Mouse (Mus musculus) midbrain, embryonic 10.5 days (tissue): ENCODE data around the gene Azin2. TPM values are rescaled to one million over a fixed set of nuclear protein-coding genes. Genes with fewer than 3 reads are reported as not detected.
A peak's percentile ranks its signal among the peaks of the same experiment; 100 is the strongest.

Source experiments
- DNase-seq: peaks from one replicate; pipeline ENCODE4 v3.0.0-alpha.2; 2017; ENCODE audit warnings: low spot score
- H3K27ac ChIP-seq: fragments of 300-500 bp; sonication (generic); replicated peaks from 2 replicates; pipeline ENCODE4 v1.5.1; 2016; ENCODE audit warnings: mild to moderate bottlenecking
- H3K27me3 ChIP-seq: fragments of 300-500 bp; sonication (generic); 2 replicates; pipeline ENCODE4 v1.6.1; 2016; ENCODE audit warnings: low read depth, mild to moderate bottlenecking; ENCODE audit not compliant: poor library complexity, severe bottlenecking
- H3K36me3 ChIP-seq: fragments of 300-500 bp; sonication (generic); 2 replicates; pipeline ENCODE4 v1.6.1; 2016; ENCODE audit warnings: mild to moderate bottlenecking, moderate library complexity
- H3K4me1 ChIP-seq: fragments of 300-500 bp; sonication (generic); 2 replicates; pipeline ENCODE4 v1.6.1; 2016
- H3K4me3 ChIP-seq: fragments of 300-500 bp; sonication (generic); 2 replicates; pipeline ENCODE4 v1.5.1; 2016; ENCODE audit warnings: mild to moderate bottlenecking, moderate library complexity
- H3K9me3 ChIP-seq: fragments of 300-500 bp; sonication (generic); replicated peaks from 2 replicates; pipeline ENCODE4 v1.6.1; 2016; ENCODE audit warnings: mild to moderate bottlenecking
- WGBS: fragments of 180-500 bp; shearing (Covaris S2); methylation state at CpG from one replicate; pipeline ENCODE4 v1.1.7; 2016; 5-methylcytosine and 5-hydroxymethylcytosine counted together
- polyA plus RNA-seq: library from polyadenylated mRNA; unstranded; fragments of >200 nt; fragmentation: Nextera tagmentation; extraction: Ambion mirVana; gene quantifications from 2 replicates; pipeline ENCODE4 v1.2.1, GENCODE M21; 2016

Azin2 gene
- polyA plus RNA-seq, 1 experiment from 2014 or later = 11.1 TPM

DNA sequence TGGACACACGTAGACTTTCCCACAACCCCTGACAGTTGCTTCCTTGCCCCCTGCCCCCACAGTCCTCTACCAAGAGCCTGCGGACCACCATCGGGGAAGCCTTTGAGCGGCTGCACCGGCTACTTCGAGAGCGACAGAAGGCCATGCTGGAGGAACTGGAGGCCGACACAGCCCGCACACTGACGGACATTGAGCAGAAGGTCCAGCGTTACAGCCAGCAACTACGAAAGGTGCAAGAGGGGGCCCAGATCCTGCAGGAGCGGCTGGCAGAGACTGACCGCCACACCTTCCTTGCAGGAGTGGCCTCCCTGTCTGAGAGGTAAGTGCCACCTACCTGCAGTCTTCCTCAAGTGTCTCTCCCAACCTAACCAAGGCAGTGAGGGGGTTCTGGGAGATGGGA is 61.8 kb downstream of the Azin2 start:
- Histone ChIP-seq H3K36me3 (peaks cover 20% of the 10 kb centered on the region), H3K27ac (peak overlapping the region; percentile 28; the same call in 1 of the 2 replicates), H3K9me3 (no peaks in the 10 kb centered on the region), H3K4me1 (peaks cover 52% of the 10 kb centered on the region), H3K27me3 (no peaks in the 10 kb centered on the region), H3K4me3 (no peak overlapping the region)
- WGBS = 79% methylated on average over 14 of the region's 14 CpGs
- no peak for DNase-seq

DNA sequence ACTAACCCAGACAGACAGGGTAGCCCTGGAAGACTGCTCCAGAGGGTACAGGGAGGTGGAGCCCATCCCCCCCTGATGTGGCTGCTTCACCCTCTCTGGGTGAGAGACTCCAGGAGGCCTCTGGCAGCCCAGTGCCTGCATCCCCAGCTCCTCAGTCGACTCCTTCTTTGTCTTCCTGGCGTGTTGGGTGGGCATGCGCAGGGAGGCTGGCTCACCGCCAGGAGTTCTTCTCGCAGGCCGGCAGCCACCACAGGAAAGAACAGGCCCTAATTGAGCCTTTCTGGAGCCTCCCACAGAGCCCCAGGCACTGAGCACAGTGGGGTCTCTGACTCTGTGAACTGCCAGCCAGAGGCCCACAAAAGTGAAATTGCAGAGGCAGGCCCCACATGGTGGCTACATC is 62.9 kb downstream of the Azin2 start:
- no peaks in the 10 kb centered on the region for H3K27me3 ChIP-seq
- WGBS = 6% methylated on average over 6 of the region's 6 CpGs
- peaks cover 20% of the 10 kb centered on the region for H3K36me3 ChIP-seq
- no peaks in the 10 kb centered on the region for H3K9me3 ChIP-seq
- 0 out of 2 replicates have a peak overlapping the region, but pooled peaks have one; percentile 25 for H3K4me3 ChIP-seq
- H3K27ac ChIP-seq = peak overlapping the region; percentile 86
- DNase-seq = peak; percentile 65
- H3K4me1 ChIP-seq = peaks cover 43% of the 10 kb centered on the region

DNA sequence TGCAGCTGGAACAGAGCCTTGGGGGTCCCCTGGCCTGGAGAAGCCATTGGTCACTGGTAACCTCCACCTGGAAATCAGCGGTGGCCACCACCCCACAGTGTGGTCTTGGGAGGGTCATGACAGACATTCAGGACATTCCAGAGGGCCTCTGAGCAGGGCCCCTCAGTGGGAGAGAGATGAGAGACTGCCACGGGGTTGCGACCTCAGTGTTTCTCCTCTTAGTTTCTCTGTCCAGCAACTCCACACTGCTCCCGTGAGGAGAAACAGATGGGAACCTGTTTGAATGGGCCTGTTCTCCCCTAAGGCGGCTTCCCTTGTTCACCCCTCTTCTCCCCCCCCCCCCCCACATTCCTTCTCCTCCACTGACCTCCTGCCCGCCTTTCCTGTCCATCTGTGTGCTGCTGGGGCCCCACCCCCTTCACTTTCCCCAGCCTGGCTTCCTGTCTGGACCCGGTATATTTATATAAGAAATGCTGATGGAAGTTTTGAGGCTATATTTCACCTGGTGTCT is 64.3 kb downstream of the Azin2 start:
- H3K9me3 ChIP-seq = no peaks in the 10 kb centered on the region
- DNase-seq = peak; percentile 54
- peak overlapping the region; percentile 6 for H3K27ac ChIP-seq
- no peaks in the 10 kb centered on the region for H3K27me3 ChIP-seq
- H3K4me1 ChIP-seq = peaks cover 36% of the 10 kb centered on the region
- H3K4me3 ChIP-seq = no peak overlapping the region
- WGBS = 31% methylated on average over 7 of the region's 7 CpGs
- H3K36me3 ChIP-seq = peaks cover 15% of the 10 kb centered on the region

DNA sequence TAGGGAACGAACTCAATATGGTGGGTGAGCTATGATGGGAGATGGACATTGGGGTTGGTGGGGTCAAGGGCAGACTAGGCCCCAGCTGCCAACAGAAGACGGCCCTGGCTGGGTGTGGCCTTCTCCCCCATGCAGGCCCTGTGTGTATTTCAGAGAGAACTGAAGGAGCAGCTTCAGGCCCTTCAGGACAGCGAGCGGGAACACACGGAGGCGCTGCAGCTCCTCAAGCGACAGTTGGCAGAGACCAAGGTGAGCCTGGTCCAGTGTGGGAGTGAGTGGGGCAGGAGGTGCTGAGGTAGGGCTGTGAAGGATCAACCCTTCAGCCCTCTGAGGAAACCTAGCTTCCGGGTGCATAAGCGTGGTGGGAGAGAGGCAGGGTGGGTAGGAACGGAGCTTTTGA is 65.6 kb downstream of the Azin2 start:
- Histone ChIP-seq H3K36me3 (peaks cover 7% of the 10 kb centered on the region), H3K4me1 (peaks cover 45% of the 10 kb centered on the region), H3K27ac (no peak overlapping the region), H3K9me3 (no peaks in the 10 kb centered on the region), H3K27me3 (no peaks in the 10 kb centered on the region), H3K4me3 (no peak overlapping the region)
- no peak for DNase-seq
- WGBS = 94% methylated on average over 10 of the region's 10 CpGs

DNA sequence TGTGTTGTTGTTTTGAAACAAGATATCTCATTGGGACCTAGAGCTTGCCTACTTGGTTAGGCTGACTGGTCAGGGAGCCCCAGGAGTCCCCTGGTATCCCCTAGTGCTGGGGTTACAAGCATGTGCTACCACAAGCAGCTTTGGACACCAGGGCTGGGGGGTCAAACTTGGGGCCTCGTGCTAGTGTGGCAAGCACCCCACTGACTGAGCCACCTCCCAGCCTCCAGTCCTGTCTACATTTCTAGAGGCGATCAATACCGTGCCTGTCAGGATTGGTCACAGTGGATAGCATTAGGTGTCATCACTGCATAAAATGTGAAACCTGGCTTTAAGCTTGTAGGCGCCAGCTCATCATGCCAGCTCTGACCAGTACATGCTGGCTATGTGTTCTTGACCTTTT is 66.4 kb downstream of the Azin2 start:
- peaks cover 5% of the 10 kb centered on the region for H3K36me3 ChIP-seq
- H3K4me1 ChIP-seq = peaks cover 45% of the 10 kb centered on the region
- no peak overlapping the region for H3K4me3 ChIP-seq
- 93% methylated on average over 4 of the region's 4 CpGs for WGBS
- H3K9me3 ChIP-seq = no peaks in the 10 kb centered on the region
- H3K27me3 ChIP-seq = no peaks in the 10 kb centered on the region
- no peak for DNase-seq
- no peak overlapping the region for H3K27ac ChIP-seq

DNA sequence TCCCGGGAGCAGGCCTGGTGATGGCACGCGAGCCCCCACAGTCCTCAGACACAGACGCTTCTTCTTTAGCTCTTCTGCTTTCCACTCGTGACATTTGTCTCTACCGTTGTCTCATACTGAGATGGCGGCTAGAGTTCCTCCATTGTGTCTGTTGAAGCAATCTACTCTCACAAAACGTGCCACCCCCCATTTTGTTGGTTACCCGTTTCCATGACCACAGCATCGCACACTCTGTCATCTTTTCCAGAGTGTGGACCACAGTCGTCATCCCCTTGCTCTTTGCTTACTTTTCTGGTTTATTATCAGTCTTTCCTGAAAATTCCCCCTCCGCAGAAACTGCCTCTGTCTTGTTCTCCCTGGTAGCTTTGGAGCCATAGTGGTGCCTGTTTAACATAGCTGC is 68.1 kb downstream of the Azin2 start:
- no peak overlapping the region for H3K4me3 ChIP-seq
- H3K4me1 ChIP-seq = peaks cover 29% of the 10 kb centered on the region
- no peak for DNase-seq
- no peak overlapping the region for H3K27ac ChIP-seq
- H3K9me3 ChIP-seq = no peaks in the 10 kb centered on the region
- WGBS = 83% methylated on average over 12 of the region's 12 CpGs
- no peaks in the 10 kb centered on the region for H3K36me3 ChIP-seq
- H3K27me3 ChIP-seq = no peaks in the 10 kb centered on the region

DNA sequence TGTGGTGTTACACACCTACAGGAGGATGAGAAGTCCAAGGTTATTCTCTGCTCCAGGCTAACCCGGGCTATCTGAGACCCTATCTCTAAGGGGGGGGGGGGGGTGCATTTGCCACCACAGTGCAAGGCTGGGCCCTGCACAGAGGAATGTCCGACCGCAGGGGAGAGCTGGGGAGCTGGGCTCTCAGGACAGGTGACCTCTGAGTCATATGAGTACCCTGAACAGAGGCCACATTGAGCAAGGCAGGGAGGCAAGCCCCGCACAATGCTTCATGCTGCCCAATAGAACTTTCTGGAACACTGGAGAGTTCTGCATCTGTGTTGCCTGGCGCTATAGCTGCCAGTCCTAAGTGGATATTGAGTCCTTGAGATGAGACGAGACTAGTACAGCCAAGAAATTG is 70.1 kb downstream of the Azin2 start:
- Histone ChIP-seq H3K4me1 (peaks cover 24% of the 10 kb centered on the region), H3K27me3 (no peaks in the 10 kb centered on the region), H3K36me3 (no peaks in the 10 kb centered on the region), H3K27ac (no peak overlapping the region), H3K9me3 (no peaks in the 10 kb centered on the region), H3K4me3 (no peak overlapping the region)
- 83% methylated on average over 6 of the region's 6 CpGs for WGBS
- DNase-seq = no peak

DNA sequence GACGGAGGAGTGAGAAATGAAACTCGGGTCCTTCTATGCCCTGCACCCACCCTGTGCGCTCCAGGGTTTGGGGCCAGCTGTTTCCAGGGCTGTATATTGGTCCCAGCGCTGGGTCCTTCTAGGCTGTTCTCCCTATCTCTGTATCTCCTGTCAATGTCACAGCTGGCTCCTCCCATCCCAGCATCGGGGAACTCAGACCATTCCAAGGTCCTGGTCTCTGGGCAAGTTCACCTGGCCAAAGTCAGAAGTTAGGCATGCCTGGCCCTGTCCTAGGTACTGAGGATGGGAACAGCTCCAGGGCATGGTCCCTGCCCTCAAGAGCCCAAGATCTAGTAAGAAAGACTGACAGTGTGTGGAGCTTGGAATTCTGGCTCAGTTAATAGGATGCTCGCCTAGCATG is 70.5 kb downstream of the Azin2 start:
- Histone ChIP-seq H3K4me3 (no peak overlapping the region), H3K9me3 (no peaks in the 10 kb centered on the region), H3K36me3 (no peaks in the 10 kb centered on the region), H3K27me3 (peaks cover 1% of the 10 kb centered on the region; the same call in 1 of the 2 replicates), H3K27ac (no peak overlapping the region), H3K4me1 (peaks cover 27% of the 10 kb centered on the region)
- 88% methylated on average over 6 of the region's 6 CpGs for WGBS
- no peak for DNase-seq

DNA sequence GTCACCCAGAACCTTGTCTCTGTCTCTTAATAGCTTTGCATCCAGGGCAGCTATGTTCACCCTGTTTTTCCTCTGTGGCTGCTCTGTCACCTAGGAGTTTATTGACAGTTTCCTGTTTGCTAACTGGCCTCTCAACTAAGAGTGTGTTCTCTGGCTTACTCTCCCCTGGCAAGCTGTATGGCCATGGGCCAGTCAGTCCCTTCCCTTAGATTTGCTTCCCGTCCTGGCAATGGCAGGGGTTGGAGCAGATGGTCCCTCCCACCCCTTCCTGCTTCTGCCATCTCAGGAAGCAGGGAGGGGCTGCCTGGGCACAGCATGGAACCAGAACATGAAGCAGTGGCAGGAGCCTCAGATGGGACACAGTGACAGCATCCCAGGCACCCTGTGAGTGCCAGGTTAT is 71.1 kb downstream of the Azin2 start:
- 35% methylated on average over 1 of the region's 1 CpGs for WGBS
- Histone ChIP-seq H3K4me3 (no peak overlapping the region), H3K27ac (no peak overlapping the region), H3K36me3 (no peaks in the 10 kb centered on the region), H3K27me3 (peaks cover 7% of the 10 kb centered on the region; the same call in 1 of the 2 replicates), H3K9me3 (no peaks in the 10 kb centered on the region), H3K4me1 (peaks cover 33% of the 10 kb centered on the region)
- no peak for DNase-seq

DNA sequence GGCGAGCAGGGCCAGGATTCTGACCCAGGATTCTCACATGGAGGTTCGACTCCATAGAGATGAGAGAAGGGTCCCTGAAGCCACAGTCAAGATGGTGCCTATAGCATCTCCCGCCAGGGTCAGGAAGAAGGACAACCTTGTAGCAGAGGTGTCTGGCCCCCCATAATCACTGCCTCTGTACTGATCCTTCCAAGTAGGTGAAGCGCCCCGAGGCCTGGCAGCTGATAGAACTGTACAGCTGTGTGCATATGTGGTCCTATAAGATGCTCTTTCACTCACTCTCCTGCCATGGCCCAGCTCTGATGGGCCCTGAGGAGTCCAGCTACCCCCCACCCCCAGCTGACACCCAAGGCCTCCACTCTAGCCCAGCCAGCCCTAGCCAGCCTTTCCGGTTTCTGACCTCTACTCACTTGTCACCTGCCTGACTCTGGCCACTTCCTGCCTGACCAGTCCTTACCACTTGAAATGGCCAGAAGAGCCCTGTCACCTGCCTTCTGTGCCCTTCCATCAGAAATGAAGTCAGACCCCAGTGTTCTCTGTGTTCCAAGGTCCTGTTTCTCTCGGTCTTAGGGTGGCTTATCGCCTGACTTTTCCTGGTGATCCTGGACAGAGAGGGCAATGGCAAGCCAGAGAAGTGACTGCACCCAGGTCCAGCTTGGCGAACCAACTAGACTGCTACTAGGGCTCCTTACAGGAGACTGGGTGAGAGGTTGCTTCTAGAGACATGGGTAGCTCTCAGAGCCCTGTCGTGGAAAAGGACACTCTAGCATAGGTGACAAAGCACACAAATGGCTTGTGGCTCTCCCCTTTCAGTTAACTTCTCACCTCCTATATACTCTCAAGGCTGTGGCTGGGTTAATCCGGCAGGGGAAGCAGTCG is 72.3 kb downstream of the Azin2 start:
- peaks cover 34% of the 10 kb centered on the region for H3K4me1 ChIP-seq
- WGBS = 86% methylated on average over 12 of the region's 12 CpGs
- no peak for DNase-seq
- H3K4me3 ChIP-seq = no peak overlapping the region
- H3K27ac ChIP-seq = 0 out of 2 replicates have a peak overlapping the region, but pooled peaks have one; percentile 4
- H3K27me3 ChIP-seq = peaks cover 17% of the 10 kb centered on the region
- H3K9me3 ChIP-seq = no peaks in the 10 kb centered on the region
- peaks cover 4% of the 10 kb centered on the region; the same call in 1 of the 2 replicates for H3K36me3 ChIP-seq

DNA sequence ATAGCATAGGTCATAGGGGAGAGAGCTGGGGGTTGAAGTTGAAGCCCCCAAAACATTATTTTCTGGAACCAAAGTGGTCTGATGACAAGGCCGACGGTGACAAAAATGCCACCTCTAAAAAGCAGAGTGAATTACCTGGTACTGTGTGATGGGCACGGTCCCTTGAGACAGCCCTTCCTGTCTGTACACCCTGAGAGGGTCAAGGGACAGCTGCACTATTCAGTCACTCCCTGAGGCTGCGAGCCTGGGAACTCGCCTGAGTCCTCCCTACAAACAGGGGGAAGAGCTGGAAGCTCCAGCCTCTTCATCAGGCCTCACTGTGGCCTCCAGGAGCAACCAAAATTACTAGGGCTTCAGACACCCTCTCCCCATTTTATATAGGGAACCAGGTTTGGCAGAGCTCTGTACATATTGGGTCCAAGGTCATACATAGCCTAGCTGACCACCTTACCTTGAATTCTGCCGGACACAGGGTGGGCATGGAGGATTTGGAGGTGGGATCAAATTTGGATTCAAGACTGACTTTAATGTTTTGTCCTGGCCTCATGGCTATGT is 73.7 kb downstream of the Azin2 start:
- Histone ChIP-seq H3K4me1 (peaks cover 46% of the 10 kb centered on the region), H3K9me3 (no peaks in the 10 kb centered on the region), H3K36me3 (peaks cover 4% of the 10 kb centered on the region; the same call in 1 of the 2 replicates), H3K4me3 (no peak overlapping the region), H3K27me3 (peaks cover 26% of the 10 kb centered on the region), H3K27ac (0 out of 2 replicates have a peak overlapping the region, but pooled peaks have one; percentile 14)
- 93% methylated on average over 6 of the region's 6 CpGs for WGBS
- no peak for DNase-seq

DNA sequence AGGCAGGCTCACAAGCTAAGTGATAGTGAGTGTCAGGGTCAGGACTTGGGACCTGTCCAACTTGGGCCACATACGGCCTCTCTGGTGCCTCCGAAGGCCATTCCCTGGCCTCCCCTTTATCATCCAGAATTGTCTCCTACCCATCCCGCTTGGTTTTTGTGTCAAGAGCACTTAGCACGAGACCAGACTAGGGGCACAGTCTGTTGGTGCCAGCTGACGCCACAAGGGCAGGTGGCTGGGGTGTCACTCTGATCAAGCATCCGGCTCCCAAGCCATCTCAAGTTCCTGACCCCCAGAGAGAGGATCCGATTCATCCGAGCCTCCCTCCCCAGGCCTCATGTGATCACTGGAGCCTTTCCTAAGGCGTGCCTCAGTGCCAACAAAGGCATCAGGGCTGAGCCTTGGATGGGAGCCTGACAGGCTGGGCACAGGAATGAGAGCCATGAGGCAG is 74.6 kb downstream of the Azin2 start:
- H3K27ac ChIP-seq = no peak overlapping the region

DNA sequence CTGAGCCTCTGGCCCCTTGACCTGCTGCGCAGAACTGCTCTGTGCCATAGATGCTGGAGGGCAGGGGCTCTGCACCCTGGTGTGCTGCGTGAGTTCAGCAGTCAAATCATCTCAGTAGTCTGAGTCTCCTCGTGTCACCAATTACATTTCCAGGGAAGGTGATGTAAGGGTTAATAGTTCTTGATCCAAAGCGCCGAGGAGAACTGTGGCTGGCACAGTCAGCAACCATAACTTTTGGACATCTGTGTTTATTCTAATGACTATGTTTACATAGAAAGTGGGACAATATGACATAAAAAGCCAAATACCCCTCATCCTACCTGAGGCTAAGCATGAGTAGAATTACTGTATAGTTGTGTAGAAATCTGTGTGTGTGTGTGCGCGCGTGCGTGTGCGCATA is 75.2 kb downstream of the Azin2 start:
- Histone ChIP-seq H3K36me3 (peaks cover 4% of the 10 kb centered on the region; the same call in 1 of the 2 replicates), H3K27ac (no peak overlapping the region), H3K27me3 (peaks cover 36% of the 10 kb centered on the region), H3K4me3 (no peak overlapping the region), H3K9me3 (no peaks in the 10 kb centered on the region), H3K4me1 (peaks cover 48% of the 10 kb centered on the region)
- no peak for DNase-seq
- 78% methylated on average over 10 of the region's 10 CpGs for WGBS

More for the DNA sequence above, 74.6 kb downstream of the Azin2 start:
- Histone ChIP-seq H3K4me3 (no peak overlapping the region), H3K4me1 (peaks cover 50% of the 10 kb centered on the region), H3K27me3 (peaks cover 29% of the 10 kb centered on the region), H3K36me3 (peaks cover 4% of the 10 kb centered on the region; the same call in 1 of the 2 replicates), H3K9me3 (no peaks in the 10 kb centered on the region)
- 52% methylated on average over 9 of the region's 9 CpGs for WGBS
- no peak for DNase-seq
